Mouse (Mus musculus) olfactory bulb, adult 2 months (tissue): ENCODE data around the gene Dbi. TPM values are rescaled to one million over a fixed set of nuclear protein-coding genes. Genes with fewer than 3 reads are reported as not detected.

ENCODE experiments used
- H3K27ac ChIP-seq: fragments of 200-500 bp; 2 replicates; pipeline ENCODE4 v1.5.1; 2012; ENCODE audit warnings: low read depth, low read length; ENCODE audit not compliant: insufficient read depth
- H3K4me1 ChIP-seq: fragments of 200-500 bp; 2 replicates; pipeline ENCODE4 v1.6.1; 2012; ENCODE audit warnings: low read length; ENCODE audit not compliant: control insufficient read depth, insufficient read depth
- H3K4me3 ChIP-seq: fragments of 200-500 bp; 2 replicates; pipeline ENCODE4 v1.5.1; 2012; ENCODE audit warnings: mild to moderate bottlenecking, low read depth, low read length, moderate library complexity; ENCODE audit not compliant: insufficient read depth
- CTCF ChIP-seq: fragments of 200-500 bp; IDR thresholded peaks from 2 replicates; pipeline ENCODE4 v1.5.1; 2012; ENCODE audit warnings: low read depth, mild to moderate bottlenecking, low read length, moderate library complexity; ENCODE audit not compliant: insufficient read depth
- POLR2A ChIP-seq: fragments of 200-500 bp; IDR thresholded peaks from 2 replicates; pipeline ENCODE4 v1.6.1; 2012; ENCODE audit warnings: mild to moderate bottlenecking, low read depth, low read length, moderate library complexity; ENCODE audit not compliant: insufficient read depth
- WGBS: fragments of 180-500 bp; shearing (Covaris S2); methylation state at CpG from one replicate; pipeline ENCODE4 v1.1.7; 2018; 5-methylcytosine and 5-hydroxymethylcytosine counted together
- polyA plus RNA-seq: library from polyadenylated mRNA; stranded (reverse); fragments of >200 nt; gene quantifications from 2 replicates; pipeline ENCODE4 v1.2.4, GENCODE M21; 2012; ENCODE audit warnings: low replicate concordance; ENCODE audit not compliant: missing spikeins, insufficient read depth, insufficient read length

The Dbi gene
- polyA plus RNA-seq, 1 experiment, result not detected

DNA sequence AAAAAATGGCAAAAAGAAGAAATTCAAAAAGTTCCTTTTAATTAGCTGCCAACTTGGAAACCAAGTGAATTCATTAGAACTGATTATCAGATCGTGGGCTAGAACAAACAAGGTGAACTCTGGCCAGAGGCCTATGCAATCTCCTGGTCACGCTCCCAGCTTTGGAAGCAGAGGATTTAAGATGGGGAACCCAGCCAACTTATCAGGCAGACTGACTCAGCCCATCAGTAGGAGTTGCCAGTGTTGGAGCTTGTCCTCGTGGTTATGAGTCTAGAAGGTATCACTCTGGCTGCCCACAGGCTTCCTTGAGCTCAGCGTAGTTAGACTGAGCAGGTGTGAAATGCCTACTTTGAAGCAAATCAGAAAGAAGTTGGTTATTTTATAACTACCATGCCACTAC, 4.0 kb upstream of the Dbi start:
- peaks cover 9% of the 10 kb centered on the region for H3K4me1 ChIP-seq
- no peak overlapping the region for H3K4me3 ChIP-seq
- TF ChIP-seq POLR2A (no peak), CTCF (no peak)
- H3K27ac ChIP-seq, result no peak overlapping the region
- 52% methylated on average over 4 of the region's 4 CpGs for WGBS

GRCm38 (mm10) chr1:120122634-120123383, 1.9 kb upstream of the Dbi start:
- no peak overlapping the region for H3K4me3 ChIP-seq
- 96% methylated on average over 8 of the region's 8 CpGs for WGBS
- H3K27ac ChIP-seq, result no peak overlapping the region
- H3K4me1 ChIP-seq, result peaks cover 22% of the 10 kb centered on the region
- TF ChIP-seq CTCF (no peak), POLR2A (no peak)

DNA sequence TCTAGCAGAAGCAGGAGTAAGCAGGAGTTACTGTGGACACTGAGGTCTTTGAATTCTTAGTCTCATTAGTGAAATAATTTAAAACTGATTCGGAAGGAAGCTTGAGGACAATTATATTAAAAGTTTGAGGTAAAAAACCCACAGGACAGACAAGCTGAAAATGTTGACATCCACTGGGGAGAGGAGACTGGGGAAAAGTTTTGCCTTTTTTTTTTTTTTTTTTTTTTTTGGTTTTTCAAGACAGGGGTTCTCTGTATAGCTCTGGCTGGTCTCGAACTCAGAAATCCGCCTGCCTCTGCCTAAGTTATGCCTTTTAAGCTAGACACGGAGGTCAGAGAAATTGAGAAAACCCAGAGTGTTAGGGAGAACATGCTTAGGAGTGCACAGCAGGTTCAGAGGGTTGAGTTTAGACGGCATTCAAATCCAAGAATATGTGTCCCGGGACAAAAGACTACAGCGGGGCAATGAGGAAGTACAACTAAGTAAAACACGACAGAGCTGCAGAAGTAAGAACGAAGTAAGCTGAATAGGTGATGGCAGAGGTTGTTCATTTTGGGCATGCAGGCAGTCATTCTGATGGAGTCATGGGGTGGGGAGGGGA, 1.2 kb upstream of the Dbi start:
- TF ChIP-seq POLR2A (no peak), CTCF (no peak)
- Histone ChIP-seq H3K27ac (no peak overlapping the region), H3K4me3 (peak overlapping the region; percentile 91), H3K4me1 (peaks cover 22% of the 10 kb centered on the region)
- 74% methylated on average over 9 of the region's 9 CpGs for WGBS

GRCm38 (mm10) chr1:120120141-120120968, 523 bp downstream of the Dbi start:
- Histone ChIP-seq H3K4me3 (peak overlapping the region; percentile 91), H3K27ac (peak overlapping the region; percentile 80), H3K4me1 (peaks cover 20% of the 10 kb centered on the region)
- WGBS, result 2% methylated on average over 24 of the region's 24 CpGs
- TF ChIP-seq POLR2A, result no peak
- no peak for TF ChIP-seq CTCF

DNA sequence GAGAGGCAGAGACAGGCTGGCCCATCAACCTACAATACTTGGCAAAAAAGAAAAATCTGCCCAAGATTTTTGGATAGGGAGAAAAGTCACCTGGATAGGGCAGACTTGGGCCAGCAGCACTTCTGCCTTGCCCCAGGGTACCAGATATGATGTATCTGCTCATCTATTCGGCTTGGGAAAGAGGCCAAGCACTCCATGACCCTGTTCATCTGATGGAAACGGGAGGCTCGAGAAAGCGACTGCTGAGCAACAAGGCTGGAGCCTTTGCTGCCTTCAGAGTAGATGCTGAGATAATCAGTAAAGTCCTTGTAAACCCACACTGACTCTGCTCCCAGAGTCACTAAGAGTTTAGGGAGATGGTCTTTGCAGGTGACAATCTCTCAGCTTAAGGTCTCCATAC, 1.5 kb downstream of the Dbi start:
- TF ChIP-seq CTCF (no peak), POLR2A (no peak)
- Histone ChIP-seq H3K4me1 (peaks cover 22% of the 10 kb centered on the region), H3K4me3 (peak overlapping the region; percentile 91), H3K27ac (peak overlapping the region; percentile 80; the same call in 1 of the 2 replicates)
- WGBS, result 45% methylated on average over 4 of the region's 4 CpGs

GRCm38 (mm10) chr1:120118854-120119253, 2.0 kb downstream of the Dbi start:
- TF ChIP-seq POLR2A (no peak), CTCF (no peak)
- 0 out of 2 replicates have a peak overlapping the region, but pooled peaks have one; percentile 91 for H3K4me3 ChIP-seq
- H3K27ac ChIP-seq, result peak overlapping the region; percentile 80; the same call in 1 of the 2 replicates
- 64% methylated on average over 2 of the region's 2 CpGs for WGBS
- peaks cover 22% of the 10 kb centered on the region for H3K4me1 ChIP-seq

DNA sequence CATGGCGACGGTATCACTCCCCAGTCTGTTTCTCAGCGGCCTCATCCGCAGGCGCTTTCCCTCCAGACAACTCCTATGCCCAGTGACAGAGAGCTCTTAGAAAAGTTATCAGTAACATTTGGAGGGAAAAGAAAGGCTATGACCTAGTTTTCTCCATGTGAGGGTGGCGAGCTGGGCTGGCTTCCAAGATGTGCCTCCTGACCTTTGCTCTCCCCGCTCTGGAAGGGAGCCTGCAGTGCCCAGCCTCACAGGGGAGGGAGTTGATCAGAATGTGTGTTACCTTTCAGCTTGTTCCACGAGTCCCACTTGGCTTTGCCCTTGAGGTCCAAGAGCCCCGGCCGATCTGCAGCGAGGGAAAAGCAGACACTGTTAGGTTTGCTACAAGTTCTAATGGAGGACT, 4.8 kb downstream of the Dbi start:
- Histone ChIP-seq H3K27ac (peak overlapping the region; percentile 42; the same call in 1 of the 2 replicates), H3K4me1 (peaks cover 22% of the 10 kb centered on the region), H3K4me3 (no peak overlapping the region)
- 53% methylated on average over 11 of the region's 11 CpGs for WGBS
- no peak for TF ChIP-seq CTCF
- TF ChIP-seq POLR2A, result no peak

- TF ChIP-seq CTCF, result no peak
- TF ChIP-seq POLR2A, result no peak
- H3K4me3 ChIP-seq, result no peak overlapping the region
- 0 out of 2 replicates have a peak overlapping the region, but pooled peaks have one; percentile 56 for H3K27ac ChIP-seq
- 50% methylated on average over 9 of the region's 9 CpGs for WGBS
- peaks cover 22% of the 10 kb centered on the region for H3K4me1 ChIP-seq
These were observed 5.2 kb downstream of the Dbi start for GRCm38 (mm10) chr1:120115671-120116081.
